Mouse (Mus musculus) regulatory T cell (primary cell): ENCODE measurements at regions not wholly inside any gene's neighbourhood (a gene's known extent, or its start where the extent isn't known, plus 50 kb on each side); places are given as distances from the start of the nearest gene placed in this dataset.

Experiments used
- in situ Hi-C: fragments of 300-600 bp; cut with MboI, MseI; formaldehyde crosslinking; loops from one replicate; pipeline ENCODE4 v1.15.1; 2025; ENCODE audit warnings: high pct_unique_total_duplicates

DNA sequence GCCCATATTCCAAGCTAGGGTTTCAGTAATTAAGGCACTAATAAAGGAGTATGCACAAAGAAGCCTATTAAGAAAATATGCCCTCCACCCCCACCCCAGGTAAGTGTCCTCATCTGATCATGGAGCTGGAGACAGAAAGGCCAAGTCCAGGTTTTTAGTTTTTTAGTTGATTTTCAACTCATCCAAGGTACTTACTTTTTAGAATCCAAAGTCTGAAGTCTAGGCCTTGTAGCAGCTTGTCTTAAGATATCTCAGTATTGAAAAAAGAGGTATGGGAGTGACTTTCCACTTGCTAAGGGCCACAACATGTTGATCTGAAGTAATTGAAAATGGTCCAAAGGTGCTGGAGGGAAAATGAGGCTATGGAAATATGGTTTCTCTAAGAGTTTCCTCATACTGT lies 340.9 kb downstream of the Kif20b start:
- in situ Hi-C loops: no loop called here

- in situ Hi-C loops: no loop called here
These were observed 356.2 kb downstream of the Kif20b start for GRCm38 (mm10) chr19:35278395-35278794.

DNA sequence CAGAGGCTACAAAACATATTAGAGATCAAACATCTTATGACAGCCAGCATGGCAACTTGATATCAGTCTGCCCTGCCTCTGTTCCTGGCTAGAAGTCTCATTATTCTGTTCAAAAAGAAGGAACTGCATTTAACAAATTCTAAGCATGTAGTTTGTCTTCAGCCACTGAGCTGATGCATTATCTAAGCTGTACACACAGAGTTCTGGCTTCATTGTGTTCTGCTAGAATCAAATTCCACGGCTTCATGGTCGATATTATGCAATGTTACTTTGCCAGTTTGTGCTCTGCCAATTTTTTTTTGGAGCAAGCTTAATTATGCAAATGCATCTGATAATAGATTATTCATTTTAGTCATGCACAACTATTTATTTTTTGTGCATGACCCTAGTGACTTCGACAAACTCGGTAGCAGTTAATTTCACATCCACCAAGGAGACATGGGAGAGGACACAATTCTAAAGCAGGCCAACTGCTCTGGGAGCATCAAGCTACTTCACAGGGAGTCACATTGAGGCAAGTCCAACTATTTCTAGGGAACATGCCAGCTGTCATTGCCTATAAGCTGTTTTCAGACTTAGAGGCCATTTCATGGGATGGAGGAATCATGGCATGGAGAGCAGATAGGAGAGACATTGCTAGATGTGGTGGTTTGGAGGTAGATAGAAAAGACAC lies 360.8 kb downstream of the Kif20b start:
- in situ Hi-C loops: no loop called here

DNA sequence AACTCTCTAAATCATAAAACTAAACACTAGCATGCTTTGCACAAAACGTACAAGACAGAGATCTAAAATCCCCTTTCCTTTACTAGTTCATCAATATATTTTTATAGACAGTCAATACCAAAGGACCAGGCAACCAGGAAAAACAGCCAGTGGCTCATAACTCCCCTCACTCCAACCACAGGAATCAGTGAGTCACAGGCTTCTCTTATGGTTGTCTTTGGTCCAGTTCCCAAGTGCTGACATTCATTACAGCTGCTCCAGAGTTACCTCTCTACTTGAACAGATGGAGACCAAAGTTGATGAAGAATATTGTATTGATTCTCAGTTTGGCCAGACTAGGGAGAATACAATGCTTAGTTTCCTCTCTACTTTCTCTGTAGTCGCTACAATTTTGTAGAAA lies 376.7 kb downstream of the Kif20b start:
- in situ Hi-C loops: no loop called here

GRCm38 (mm10) chr19:35302723-35303270 lies 380.6 kb downstream of the Kif20b start:
- in situ Hi-C loops: no loop called here
